Mouse (Mus musculus): Measurements from ENCODE around the gene Usp39.

GRCm38 (mm10) chr6:72386561-72386960, 41.6 kb upstream of the Usp39 start:
- TF ChIP-seq CTCF (IDR thresholded peaks at IDR 0.05; ENCODE audit: low read depth, low read length), result no peak
- TF ChIP-seq GATA1 (IDR thresholded peaks at IDR 0.05; ENCODE audit: borderline replicate concordance, low read length), result no peak
- TF ChIP-seq GATA2 (IDR thresholded peaks at IDR 0.05; ENCODE audit: borderline replicate concordance, low read depth, low read length), result no peak
- no peak for TF ChIP-seq TAL1 (conservative IDR thresholded peaks at IDR 0.05; ENCODE audit: low read depth, low read length)
